ENCODE assay signal across 8 mouse cellular contexts in genomic region chr17:73258620-73259019, GRCm38 (mm10).
DNase-seq lines count a peak whose midpoint lies in the region; ATAC-seq lines count a peak whose summit lies in the region.

No protein-coding gene starts in this region.

- H3K36me3 ChIP-seq in hindbrain, embryonic 12.5 days: no peaks in the 10 kb centered on the region
- H3K36me3 ChIP-seq in hindbrain, embryonic 14.5 days (replicated peaks; ENCODE audit: control insufficient read depth, insufficient read depth): no peaks in the 10 kb centered on the region
- no peaks in the 10 kb centered on the region for H3K36me3 ChIP-seq in neural tube, embryonic 12.5 days

- no peak for ATAC-seq in hindbrain, embryonic 12.5 days (ENCODE audit: low FRiP score)
- ATAC-seq in hindbrain, embryonic 14.5 days (ENCODE audit: low FRiP score): no peak
- peak; percentile 42 for ATAC-seq in CD4-positive, CD25-positive, alpha-beta regulatory T cell, adult 4 months
- ATAC-seq in hematopoietic stem cell, adult 5-6 weeks (replicated peaks in 1 of 2; ENCODE audit: insufficient read depth in 1 of 2, low FRiP score in 2 of 2, low TSS enrichment in 1 of 2, low read depth in 1 of 2, poor library complexity in 2 of 2, severe bottlenecking in 2 of 2): peak; percentile 51 to 65
- ATAC-seq in neural tube, embryonic 12.5 days (ENCODE audit: low FRiP score, low read depth): no peak
- no peak for ATAC-seq in erythroid progenitor cell, adult 5-6 weeks (replicated peaks; ENCODE audit: low FRiP score, poor library complexity, severe bottlenecking)

- peak overlapping the region; percentile 7; the same call in 1 of the 2 replicates for H3K27ac ChIP-seq in hindbrain, embryonic 12.5 days
- no peak overlapping the region for H3K27ac ChIP-seq in hindbrain, embryonic 14.5 days
- H3K27ac ChIP-seq in neural tube, embryonic 12.5 days: no peak overlapping the region

- H3K4me2 ChIP-seq in hindbrain, embryonic 12.5 days (replicated peaks): no peak overlapping the region
- no peak overlapping the region for H3K4me2 ChIP-seq in hindbrain, embryonic 14.5 days (replicated peaks)
- H3K4me2 ChIP-seq in neural tube, embryonic 12.5 days (replicated peaks): peak overlapping the region; percentile 34; the same call in 1 of the 2 replicates

- no peak for DNase-seq in hindbrain, embryonic 14.5 days (ENCODE audit: low spot score)
- DNase-seq in layer of hippocampus, adult 11-12 months (ENCODE audit: low spot score): no peak
- DNase-seq in cerebellum, adult 9-11 months: no peak

- H3K9ac ChIP-seq in hindbrain, embryonic 12.5 days: no peak overlapping the region
- H3K9ac ChIP-seq in hindbrain, embryonic 14.5 days: no peak overlapping the region
- no peak overlapping the region for H3K9ac ChIP-seq in neural tube, embryonic 12.5 days

- 59% methylated on average over 12 of the region's 12 CpGs for WGBS in hindbrain, embryonic 12.5 days
- 47% methylated on average over 12 of the region's 12 CpGs for WGBS in hindbrain, embryonic 14.5 days
- 20% methylated on average over 12 of the region's 12 CpGs for WGBS in neural tube, embryonic 12.5 days

- H3K4me3 ChIP-seq in hindbrain, embryonic 12.5 days: no peak overlapping the region
- H3K4me3 ChIP-seq in hindbrain, embryonic 14.5 days (replicated peaks; ENCODE audit: low read length): no peak overlapping the region
- H3K4me3 ChIP-seq in neural tube, embryonic 12.5 days: no peak overlapping the region

- H3K4me1 ChIP-seq in hindbrain, embryonic 12.5 days: 0 out of 2 replicates have a peak, but pooled peaks cover 3% of the 10 kb centered on the region
- H3K4me1 ChIP-seq in hindbrain, embryonic 14.5 days (replicated peaks; ENCODE audit: control insufficient read depth, insufficient read depth, low read length): no peaks in the 10 kb centered on the region
- H3K4me1 ChIP-seq in neural tube, embryonic 12.5 days: no peaks in the 10 kb centered on the region; the same call in 1 of the 2 replicates

- H3K27me3 ChIP-seq in hindbrain, embryonic 12.5 days: no peaks in the 10 kb centered on the region
- H3K27me3 ChIP-seq in hindbrain, embryonic 14.5 days (ENCODE audit: control insufficient read depth, insufficient read depth, low read length): no peaks in the 10 kb centered on the region
- H3K27me3 ChIP-seq in neural tube, embryonic 12.5 days (replicated peaks): no peaks in the 10 kb centered on the region

- no peaks in the 10 kb centered on the region for H3K9me3 ChIP-seq in hindbrain, embryonic 12.5 days (replicated peaks)
- H3K9me3 ChIP-seq in hindbrain, embryonic 14.5 days (ENCODE audit: control insufficient read depth, low read length): no peaks in the 10 kb centered on the region
- H3K9me3 ChIP-seq in neural tube, embryonic 12.5 days: no peaks in the 10 kb centered on the region

Comparison
In these comparisons a context has a peak if more than half of its experiments do, and no peak if none do; other contexts are left out.
1. ATAC-seq: peak in CD4-positive, CD25-positive, alpha-beta regulatory T cell, adult 4 months (single experiment) and hematopoietic stem cell, adult 5-6 weeks (2 of 2); none in hindbrain, embryonic 12.5 days (single experiment), hindbrain, embryonic 14.5 days (single experiment), neural tube, embryonic 12.5 days (single experiment) and erythroid progenitor cell, adult 5-6 weeks (single experiment).